Mouse (Mus musculus): ENCODE results near the gene Ier3.

DNA sequence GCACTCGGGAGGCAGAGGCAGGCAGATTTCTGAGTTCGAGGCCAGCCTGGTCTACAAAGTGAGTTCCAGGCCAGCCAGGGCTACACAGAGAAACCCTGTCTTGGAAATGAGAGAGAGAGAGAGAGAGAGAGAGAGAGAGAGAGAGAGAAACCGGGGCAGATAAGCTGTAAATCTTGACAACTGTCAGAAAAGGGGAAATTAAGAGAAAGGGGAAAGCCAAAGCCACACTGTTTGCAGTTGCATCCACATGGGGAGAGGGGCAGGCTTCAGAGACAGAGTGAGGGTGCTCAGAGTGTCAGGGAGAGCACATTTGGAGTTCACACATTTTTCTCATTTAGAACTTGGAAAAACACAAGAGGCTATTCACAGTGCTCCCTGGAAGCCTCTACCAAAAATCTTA, 33.5 kb upstream of the Ier3 start:
- TF ChIP-seq CTCF (IDR thresholded peaks at IDR 0.05; ENCODE audit: borderline replicate concordance, control insufficient read depth, extremely low read depth, insufficient read depth, low read length, poor library complexity) (no peak), POLR2A (IDR thresholded peaks at IDR 0.05; ENCODE audit: control insufficient read depth, extremely low read depth, insufficient read depth, low read length, poor library complexity) (no peak)
